ENCODE assay signal across 8 mouse cellular contexts in the genomic region with DNA sequence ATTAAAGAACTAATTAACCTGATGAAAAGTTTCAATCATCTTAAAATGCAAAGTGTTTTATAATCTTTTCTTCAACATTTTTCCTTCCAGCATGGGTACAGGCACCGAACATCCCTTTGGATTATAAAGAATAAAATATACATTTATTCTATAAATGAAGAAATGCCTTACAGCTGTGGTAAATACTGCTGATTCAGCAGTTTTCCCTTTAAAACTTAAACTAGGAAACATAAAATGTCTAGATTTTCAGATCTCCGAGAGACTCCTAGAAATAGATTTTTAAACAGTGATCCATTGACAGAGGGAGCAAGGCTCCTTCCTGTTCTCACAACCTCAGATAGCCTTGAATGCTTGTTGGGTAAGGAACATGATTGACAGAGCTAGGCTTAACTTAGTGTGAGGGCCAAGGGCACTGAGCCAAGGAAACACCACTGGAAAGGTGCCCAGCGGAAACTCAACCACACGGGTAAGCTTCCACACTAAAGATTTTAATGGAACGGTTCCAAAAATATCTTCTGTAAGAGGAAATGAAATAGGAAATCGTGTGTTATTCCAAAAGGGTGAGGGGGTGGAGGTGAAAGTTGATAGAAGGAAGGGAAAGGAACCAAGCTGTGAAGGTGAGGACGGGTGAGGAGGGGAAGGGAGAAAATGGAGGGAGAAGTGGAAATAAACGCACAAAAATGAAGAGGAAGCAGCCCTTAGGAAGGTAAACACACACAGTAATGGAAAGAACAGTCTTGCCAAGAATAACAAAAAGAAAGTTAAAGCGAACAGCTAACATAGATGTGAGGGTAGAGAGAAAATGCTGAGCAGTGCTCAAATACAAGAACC.
DNase-seq lines count a peak whose midpoint lies in the region; ATAC-seq lines count a peak whose summit lies in the region.

No protein-coding gene starts in this region.

- peaks cover 9% of the 10 kb centered on the region; the same call in 1 of the 2 replicates for H3K4me1 ChIP-seq in embryonic facial prominence, embryonic 14.5 days (ENCODE audit: control insufficient read depth, insufficient read depth, low read length)
- H3K4me1 ChIP-seq in liver, embryonic 15.5 days (replicated peaks) = no peaks in the 10 kb centered on the region

- H3K9me3 ChIP-seq in embryonic facial prominence, embryonic 14.5 days (ENCODE audit: control insufficient read depth, low read length) = no peaks in the 10 kb centered on the region
- no peaks in the 10 kb centered on the region for H3K9me3 ChIP-seq in liver, embryonic 15.5 days (replicated peaks)

- no peaks in the 10 kb centered on the region for H3K36me3 ChIP-seq in embryonic facial prominence, embryonic 14.5 days (ENCODE audit: control insufficient read depth, insufficient read depth, low read length)
- no peaks in the 10 kb centered on the region for H3K36me3 ChIP-seq in liver, embryonic 15.5 days (replicated peaks)

- no peak for ATAC-seq in cerebellum, adult (ENCODE audit: insufficient number of reproducible peaks, low FRiP score, low TSS enrichment)
- peak; percentile 93 for ATAC-seq in embryonic facial prominence, embryonic 14.5 days (ENCODE audit: low read depth)
- peak; percentile 37; the same call in 1 of the 2 replicates for ATAC-seq in liver, embryonic 15.5 days (ENCODE audit: insufficient read depth)

- 36% methylated on average over 9 of the region's 9 CpGs for WGBS in embryonic facial prominence, embryonic 14.5 days
- 44% methylated on average over 9 of the region's 9 CpGs for WGBS in liver, embryonic 15.5 days (ENCODE audit: insufficient replicate concordance)

- DNase-seq in cerebellum, postnatal 36 days = peak; percentile 9 to 20
- DNase-seq in 416B (ENCODE audit: low read depth) = peak; percentile 89
- peak; percentile 84 for DNase-seq in embryonic facial prominence, embryonic 14.5 days (ENCODE audit: low spot score)
- peak; percentile 87 for DNase-seq in heart, postnatal 4 days
- DNase-seq in thymus, postnatal 36 days = no peak
- no peak for DNase-seq in B cell, adult 2 months

- H3K9ac ChIP-seq in embryonic facial prominence, embryonic 14.5 days (ENCODE audit: low read depth, low read length) = no peak overlapping the region
- no peak overlapping the region for H3K9ac ChIP-seq in liver, embryonic 15.5 days

- H3K4me3 ChIP-seq in embryonic facial prominence, embryonic 14.5 days (ENCODE audit: low read depth, low read length) = no peak overlapping the region
- no peak overlapping the region for H3K4me3 ChIP-seq in liver, embryonic 15.5 days (replicated peaks)

- H3K27ac ChIP-seq in embryonic facial prominence, embryonic 14.5 days (replicated peaks; ENCODE audit: low read depth, low read length) = peak overlapping the region; percentile 7; the same call in 1 of the 2 replicates
- H3K27ac ChIP-seq in liver, embryonic 15.5 days (replicated peaks) = no peak overlapping the region

- H3K27me3 ChIP-seq in embryonic facial prominence, embryonic 14.5 days (replicated peaks; ENCODE audit: control insufficient read depth, insufficient read depth, low read length) = no peaks in the 10 kb centered on the region
- H3K27me3 ChIP-seq in liver, embryonic 15.5 days = no peaks in the 10 kb centered on the region

- H3K4me2 ChIP-seq in embryonic facial prominence, embryonic 14.5 days (ENCODE audit: low read depth, low read length) = peak overlapping the region; percentile 23; the same call in 1 of the 2 replicates
- no peak overlapping the region for H3K4me2 ChIP-seq in liver, embryonic 15.5 days

Comparison
In these comparisons a context has a peak if more than half of its experiments do, and no peak if none do; other contexts are left out.
1. DNase-seq: peak in cerebellum, postnatal 36 days (2 of 2), 416B (single experiment), embryonic facial prominence, embryonic 14.5 days (single experiment) and heart, postnatal 4 days (single experiment); none in thymus, postnatal 36 days (0 of 2) and B cell, adult 2 months (0 of 2).